Mouse (Mus musculus): Measurements from ENCODE around the gene Gm3182.
"Not testable (repeated sequence)": the region's sequence is repeated elsewhere in the genome, so short reads cannot be mapped to it uniquely, and the experiment has no call there.

Gm3182 gene

DNA sequence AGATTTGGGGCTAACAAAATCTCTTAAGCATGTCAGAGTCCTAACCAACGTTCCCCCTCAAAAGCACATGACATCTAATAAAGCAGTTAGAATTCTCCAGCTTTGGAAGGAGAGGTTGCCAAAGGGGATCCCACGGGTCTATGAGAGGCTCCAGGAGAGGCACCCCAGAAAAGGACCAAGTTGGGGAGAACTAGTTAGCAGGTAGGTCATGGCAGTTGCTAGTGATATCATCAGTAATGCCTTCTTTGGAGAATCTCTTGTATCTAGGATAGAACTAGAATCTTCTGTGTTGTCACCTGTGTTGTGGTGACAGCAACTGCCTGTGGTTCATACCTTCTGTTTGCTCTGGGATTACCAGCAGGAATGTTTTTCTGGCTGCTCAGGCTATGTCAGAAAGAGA lies at the start of gene Gm3182:
TSS of gene Gm3182 (plus strand) at position 301 of the 400 bp plus-strand sequence.
- DNase-seq (ENCODE audit: low read depth, low spot score): not testable (repeated sequence)

DNA sequence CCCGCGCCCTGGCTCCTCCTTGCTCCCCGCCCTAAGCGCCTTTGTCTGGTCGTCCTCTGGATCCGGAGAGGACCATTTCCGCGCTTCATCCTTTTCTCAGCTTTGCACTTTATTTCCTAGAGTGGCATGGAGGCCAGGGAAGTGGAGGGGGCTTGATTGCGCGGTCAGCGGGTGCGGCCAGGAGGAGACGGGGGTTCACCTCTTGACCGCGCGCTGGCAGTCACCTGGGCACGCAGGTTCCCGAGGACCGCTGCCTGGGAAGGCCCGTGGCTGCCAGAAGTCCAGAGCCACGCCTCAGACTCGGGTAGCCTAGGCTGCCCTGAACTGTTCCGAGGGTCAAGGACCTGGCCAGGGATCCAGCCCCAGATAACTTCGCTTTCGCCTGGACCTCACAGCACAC lies 17.9 kb downstream of the Gm3182 start:
- DNase-seq (ENCODE audit: low read depth, low spot score): not testable (repeated sequence)
